Mouse (Mus musculus) natural killer cell, adult 2 months (primary cell): ENCODE results near the gene Ubiad1.

Source experiments
- DNase-seq, 2 experiments: peaks; one replicate each; pipeline ENCODE4 v3.0.0; 2022; ENCODE audit warnings: low spot score in 2 of 2

Ubiad1 gene

GRCm38 (mm10) chr4:148404748-148405147, 39.8 kb downstream of the Ubiad1 start:
- DNase-seq, result no peak

GRCm38 (mm10) chr4:148403402-148403801, 41.2 kb downstream of the Ubiad1 start:
- no peak for DNase-seq

DNA sequence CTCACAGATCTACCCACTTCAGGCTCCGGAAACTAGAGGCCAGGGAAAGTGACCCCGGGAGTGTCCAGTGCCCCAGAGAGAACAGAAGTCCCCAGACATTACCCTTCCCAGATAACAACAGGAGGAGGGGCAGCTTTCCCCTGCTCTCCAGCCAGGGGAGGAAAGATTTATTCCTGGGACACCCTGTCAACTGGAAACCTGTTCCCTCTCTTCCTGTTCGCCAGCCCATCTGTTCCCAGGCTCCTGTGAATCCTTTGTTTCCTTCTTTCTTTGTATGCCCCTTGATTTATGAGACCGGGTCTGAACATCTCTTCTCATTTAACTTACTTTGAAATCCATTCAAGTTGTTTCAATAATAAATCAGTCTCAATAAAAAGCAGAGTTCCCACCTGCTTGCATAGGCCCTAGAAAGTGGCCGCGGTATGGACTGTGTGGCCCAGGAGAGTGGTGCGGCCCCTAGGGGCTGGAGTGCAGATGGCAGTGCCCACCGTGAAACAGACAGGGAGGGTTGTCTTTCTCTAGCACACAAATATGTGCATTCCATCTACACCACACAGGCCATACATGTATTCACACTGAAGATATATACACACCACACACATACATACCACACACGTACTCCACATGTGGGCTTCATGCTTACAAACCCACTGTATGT, 45.0 kb downstream of the Ubiad1 start:
- DNase-seq, result no peak

GRCm38 (mm10) chr4:148397531-148398287, 46.9 kb downstream of the Ubiad1 start:
- DNase-seq, result no peak

GRCm38 (mm10) chr4:148397113-148397512, 47.5 kb downstream of the Ubiad1 start:
- no peak for DNase-seq

- DNase-seq, result no peak
Measured at GRCm38 (mm10) chr4:148395875-148396274, 48.7 kb downstream of the Ubiad1 start.

DNA sequence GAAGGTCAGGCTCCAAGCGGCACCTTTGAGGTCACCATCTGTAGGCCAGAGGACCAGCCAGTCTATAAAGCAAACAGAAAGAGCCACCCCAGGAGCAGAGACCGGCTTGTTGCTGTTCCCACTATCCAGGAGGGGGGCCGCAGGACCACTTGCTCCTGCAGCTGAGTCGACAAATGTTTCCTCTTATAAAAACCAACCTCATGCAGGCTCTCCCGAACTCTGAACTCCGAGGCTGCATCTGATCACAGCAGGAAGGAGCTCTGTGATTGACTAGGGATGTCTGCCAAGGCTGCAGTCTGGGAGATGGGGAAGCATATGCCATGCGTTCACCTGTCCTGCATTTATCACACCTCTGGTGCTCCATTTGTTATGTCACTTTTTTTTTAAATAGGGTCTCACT, 49.4 kb downstream of the Ubiad1 start:
- no peak for DNase-seq

DNA sequence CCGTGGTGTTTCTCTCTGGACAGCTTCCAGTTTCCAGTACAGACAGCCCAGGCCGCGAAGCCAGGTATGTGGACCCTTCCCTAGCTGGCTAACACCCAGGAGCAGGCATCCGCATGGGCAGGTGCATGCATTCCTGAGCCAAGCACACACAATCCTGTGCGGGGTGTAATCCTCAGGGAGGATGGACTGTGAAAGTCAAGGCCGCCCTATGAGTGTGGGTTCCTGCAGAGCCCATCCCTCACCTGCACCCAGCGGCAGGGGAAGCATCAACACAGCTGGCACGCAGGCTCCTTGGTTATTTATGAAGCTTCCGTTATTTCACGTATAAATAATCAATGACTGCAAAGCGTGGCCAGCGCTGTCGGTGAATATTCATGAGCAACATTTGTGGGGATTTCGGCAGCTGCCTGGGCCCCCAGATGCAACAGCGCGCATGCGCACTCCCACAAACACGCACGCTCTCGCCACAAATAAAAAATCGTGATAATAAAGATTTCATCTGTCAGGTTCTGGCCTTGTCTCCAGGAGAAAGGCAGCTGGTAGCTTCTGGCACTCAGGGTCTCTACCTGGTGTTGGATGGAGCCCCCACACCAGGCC, 52.8 kb downstream of the Ubiad1 start:
- no peak for DNase-seq

- no peak for DNase-seq
Measured at GRCm38 (mm10) chr4:148389635-148390034, 54.9 kb downstream of the Ubiad1 start.

DNA sequence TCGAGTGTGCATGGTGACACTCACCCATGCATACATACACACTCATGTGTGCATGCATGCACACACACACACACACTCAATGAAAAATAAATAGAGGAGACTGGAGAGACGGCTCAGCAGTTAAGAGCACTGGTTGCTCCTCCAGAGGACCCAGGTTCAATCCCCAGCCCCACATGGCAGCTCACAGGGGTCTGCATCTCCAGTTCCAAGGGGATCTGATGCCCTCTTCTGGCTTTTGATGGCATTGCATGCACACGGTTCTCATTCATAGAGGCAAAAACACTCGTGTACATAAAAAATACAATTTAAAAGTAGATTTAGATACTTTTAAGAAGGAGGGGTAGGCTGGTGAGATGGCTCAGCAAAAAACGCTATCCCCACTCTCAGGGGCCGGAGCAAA, 55.5 kb downstream of the Ubiad1 start:
- no peak for DNase-seq

GRCm38 (mm10) chr4:148385269-148385668, 59.3 kb downstream of the Ubiad1 start:
- no peak for DNase-seq
